Mouse (Mus musculus): Measurements from ENCODE around the gene Ces3a.

- TF ChIP-seq MAX (IDR thresholded peaks at IDR 0.05) (no peak), USF1 (IDR thresholded peaks at IDR 0.05; ENCODE audit: low read depth) (no peak)
Measured at GRCm38 (mm10) chr8:105045824-105046401, 2.5 kb upstream of the Ces3a start.

All from C2C12 (cell line).